Mouse (Mus musculus): ENCODE results near the gene Cdca7. TPM values are rescaled to one million over a fixed set of nuclear protein-coding genes. Genes with fewer than 3 reads are reported as not detected.

Cdca7 gene
- polyA plus RNA-seq (2012; rRNA removed): 15.7 and 21.9 TPM in 2 replicates

GRCm38 (mm10) chr2:72475797-72476485 lies at the start of gene Cdca7:
Gene Cdca7, plus strand, starts transcription at chr2:72476159.

Other genes starting within 250 kb of the Cdca7 start
- gene Map3k20, start 190.5 kb upstream of the Cdca7 start, polyA plus RNA-seq (2012; rRNA removed): 10.6 and 16.6 TPM in 2 replicates